Mouse (Mus musculus): Measurements from ENCODE around the gene Rasa3.
A peak's percentile ranks its signal among the peaks of the same experiment; 100 is the strongest.

Rasa3 gene

DNA sequence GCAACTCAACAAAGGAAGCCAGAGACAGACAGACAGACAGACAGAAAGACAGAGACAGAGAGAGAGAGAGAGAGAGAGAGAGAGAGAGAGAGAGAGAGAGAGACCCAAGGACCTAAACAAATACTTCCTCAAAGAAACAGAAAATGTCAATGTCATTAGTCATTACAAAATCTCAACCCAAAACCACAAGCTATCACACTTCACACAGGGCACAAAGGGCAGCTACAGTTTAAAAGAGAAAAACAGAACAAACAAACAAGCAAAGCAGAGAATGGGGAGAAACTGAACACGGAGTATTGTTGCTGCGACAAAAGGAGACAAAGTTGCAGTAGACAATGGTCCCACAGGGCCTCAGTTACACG lies 28.3 kb downstream of the Rasa3 start:
- no peak for DNase-seq (ENCODE audit: inconsistent ontology term)

- peak; percentile 89 for DNase-seq (ENCODE audit: inconsistent ontology term)
Observed at GRCm38 (mm10) chr8:13648377-13649153, 28.8 kb downstream of the Rasa3 start.

GRCm38 (mm10) chr8:13647591-13647990 lies 29.8 kb downstream of the Rasa3 start:
- no peak for DNase-seq (ENCODE audit: inconsistent ontology term)

- DNase-seq (ENCODE audit: inconsistent ontology term), result no peak
Observed at GRCm38 (mm10) chr8:13644932-13645676, 32.3 kb downstream of the Rasa3 start.

- DNase-seq (ENCODE audit: inconsistent ontology term), result peak; percentile 86
Observed at GRCm38 (mm10) chr8:13644155-13644554, 33.2 kb downstream of the Rasa3 start.

- no peak for DNase-seq (ENCODE audit: inconsistent ontology term)
Observed at GRCm38 (mm10) chr8:13642659-13643181, 34.7 kb downstream of the Rasa3 start.

- no peak for DNase-seq (ENCODE audit: inconsistent ontology term)
Observed at GRCm38 (mm10) chr8:13641206-13641605, 36.2 kb downstream of the Rasa3 start.

- DNase-seq (ENCODE audit: inconsistent ontology term), result peak; percentile 72
Observed at GRCm38 (mm10) chr8:13640452-13640883, 36.9 kb downstream of the Rasa3 start.

DNA sequence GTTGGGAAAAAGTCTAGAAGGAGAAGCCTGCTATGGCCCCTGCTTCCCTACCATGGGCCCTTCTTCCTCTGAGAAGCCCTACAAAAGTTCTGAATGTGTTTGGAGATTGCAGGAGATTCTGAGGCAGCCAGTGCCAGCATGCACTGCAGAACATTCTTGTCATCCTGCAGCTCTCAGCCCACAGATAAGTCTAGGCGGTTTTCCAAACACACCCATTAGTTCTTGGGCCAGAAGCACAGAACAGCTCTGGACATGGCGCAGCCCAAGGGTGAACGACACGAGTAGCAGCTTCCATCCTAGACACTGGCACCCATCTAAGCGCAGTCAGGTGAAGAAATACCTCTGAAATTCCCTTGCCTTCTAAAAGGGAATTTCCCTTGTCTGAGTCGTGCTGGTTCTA lies 44.3 kb downstream of the Rasa3 start:
- no peak for DNase-seq (ENCODE audit: inconsistent ontology term)

- DNase-seq (ENCODE audit: inconsistent ontology term), result no peak
Observed at GRCm38 (mm10) chr8:13632309-13632708, 45.1 kb downstream of the Rasa3 start.

- DNase-seq (ENCODE audit: inconsistent ontology term), result no peak
Observed at GRCm38 (mm10) chr8:13630754-13631153, 46.6 kb downstream of the Rasa3 start.

GRCm38 (mm10) chr8:13630171-13630570 lies 47.2 kb downstream of the Rasa3 start:
- DNase-seq (ENCODE audit: inconsistent ontology term), result no peak

GRCm38 (mm10) chr8:13629351-13630090 lies 47.9 kb downstream of the Rasa3 start:
- no peak for DNase-seq (ENCODE audit: inconsistent ontology term)

DNA sequence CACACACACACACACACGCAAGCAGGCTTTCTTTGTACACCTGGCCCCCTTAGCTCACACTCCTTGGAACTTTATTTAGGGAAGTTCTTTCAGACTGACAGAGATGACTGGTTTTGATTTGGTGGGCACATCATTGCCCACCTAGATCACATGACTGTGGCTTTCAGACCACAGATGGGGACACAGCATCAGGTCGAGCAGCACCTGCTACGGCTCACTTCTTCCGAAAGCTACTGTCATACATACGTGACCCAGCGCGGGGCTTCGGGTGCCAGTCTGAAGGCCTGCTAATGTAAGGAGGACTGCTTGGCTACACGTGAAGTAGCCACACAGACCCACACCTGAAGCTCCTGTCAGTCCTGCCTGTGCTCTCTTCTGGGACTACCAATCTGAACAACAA lies 49.3 kb downstream of the Rasa3 start:
- no peak for DNase-seq (ENCODE audit: inconsistent ontology term)

DNA sequence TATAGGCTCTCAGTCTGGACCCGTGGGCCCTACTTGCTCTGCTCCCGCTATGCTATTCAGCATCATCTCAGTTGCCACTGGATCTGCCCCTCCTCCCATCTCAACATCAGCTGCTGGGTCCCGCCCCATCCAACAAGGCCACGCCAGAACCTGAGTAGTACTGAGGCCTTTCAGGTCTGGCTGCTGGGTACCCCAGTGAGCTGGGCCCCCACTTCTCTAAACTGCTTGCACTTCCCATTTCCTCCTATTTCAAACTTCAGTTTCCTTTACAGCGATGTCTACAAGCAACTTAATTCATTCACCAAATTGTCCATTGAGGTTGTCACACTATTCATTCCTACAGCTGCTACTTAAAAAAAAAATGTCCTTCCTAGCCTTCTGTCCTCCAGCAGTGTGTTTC lies 49.8 kb downstream of the Rasa3 start:
- DNase-seq (ENCODE audit: inconsistent ontology term), result no peak

DNA sequence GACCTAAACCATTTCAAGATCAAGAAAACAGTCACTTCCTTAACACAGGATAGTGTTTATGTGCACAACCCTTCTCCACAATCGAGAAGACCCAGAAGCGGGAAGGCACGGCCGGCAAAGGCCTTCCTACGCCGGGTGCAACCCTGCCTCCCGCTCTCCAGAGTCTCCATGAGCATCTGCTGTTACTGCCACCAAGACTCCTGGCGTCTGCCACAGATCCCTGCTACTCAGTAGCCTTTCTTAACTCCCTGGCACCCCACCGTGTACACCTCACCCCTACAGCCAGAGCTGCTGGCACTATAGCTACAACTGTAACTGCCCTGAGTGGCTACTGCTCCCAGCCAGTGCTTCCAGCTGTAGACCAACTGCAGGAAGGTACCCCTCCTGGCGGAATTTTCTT lies 51.3 kb downstream of the Rasa3 start:
- no peak for DNase-seq (ENCODE audit: inconsistent ontology term)

- DNase-seq (ENCODE audit: inconsistent ontology term), result no peak
Observed at GRCm38 (mm10) chr8:13625281-13625970, 52.0 kb downstream of the Rasa3 start.

GRCm38 (mm10) chr8:13624863-13625262 lies 52.5 kb downstream of the Rasa3 start:
- no peak for DNase-seq (ENCODE audit: inconsistent ontology term)

GRCm38 (mm10) chr8:13623911-13624421 lies 53.4 kb downstream of the Rasa3 start:
- peak; percentile 74 for DNase-seq (ENCODE audit: inconsistent ontology term)

- DNase-seq (ENCODE audit: inconsistent ontology term), result peak; percentile 56
Observed at GRCm38 (mm10) chr8:13623038-13623750, 54.2 kb downstream of the Rasa3 start.

Data from Muller cell, postnatal 12 days (primary cell).